Mouse (Mus musculus) layer of hippocampus, adult 11-12 months (tissue): ENCODE results near the gene Arl15.
"Not testable (repeated sequence)": the region's sequence is repeated elsewhere in the genome, so short reads cannot be mapped to it uniquely, and the experiment has no call there.

Source experiments
- DNase-seq: peaks from one replicate; pipeline ENCODE4 v3.0.0; 2022; ENCODE audit warnings: low spot score

The Arl15 gene

GRCm38 (mm10) chr13:113794039-113794704 is at the start of gene Arl15:
Gene Arl15 (plus strand): TSS chr13:113794505.
- peak; percentile 97 for DNase-seq

- DNase-seq = no peak
These were observed 49.0 kb upstream of the Arl15 start for GRCm38 (mm10) chr13:113745301-113745700.

GRCm38 (mm10) chr13:113750766-113751165 is 43.5 kb upstream of the Arl15 start:
- no peak for DNase-seq

GRCm38 (mm10) chr13:113754731-113755689 is 39.3 kb upstream of the Arl15 start:
- DNase-seq = no peak

- no peak for DNase-seq
These were observed 38.5 kb upstream of the Arl15 start for GRCm38 (mm10) chr13:113755779-113756178.

GRCm38 (mm10) chr13:113761717-113762116 is 32.6 kb upstream of the Arl15 start:
- DNase-seq = no peak

GRCm38 (mm10) chr13:113762766-113763516 is 31.4 kb upstream of the Arl15 start:
- no peak for DNase-seq

- DNase-seq = no peak
These were observed 28.9 kb upstream of the Arl15 start for GRCm38 (mm10) chr13:113765411-113765810.

- DNase-seq = no peak
These were observed 24.5 kb upstream of the Arl15 start for GRCm38 (mm10) chr13:113769829-113770228.

- DNase-seq = no peak
These were observed 24.0 kb upstream of the Arl15 start for GRCm38 (mm10) chr13:113770340-113770739.

- no peak for DNase-seq
These were observed 23.0 kb upstream of the Arl15 start for GRCm38 (mm10) chr13:113771340-113771739.

GRCm38 (mm10) chr13:113774799-113775198 is 19.5 kb upstream of the Arl15 start:
- no peak for DNase-seq

- no peak for DNase-seq
These were observed 18.8 kb upstream of the Arl15 start for GRCm38 (mm10) chr13:113775244-113776140.

GRCm38 (mm10) chr13:113785803-113786202 is 8.5 kb upstream of the Arl15 start:
- no peak for DNase-seq

- no peak for DNase-seq
These were observed 7.2 kb upstream of the Arl15 start for GRCm38 (mm10) chr13:113787136-113787535.

- not testable (repeated sequence) for DNase-seq
These were observed 4.3 kb upstream of the Arl15 start for GRCm38 (mm10) chr13:113790016-113790415.

- no peak for DNase-seq
These were observed 668 bp upstream of the Arl15 start for GRCm38 (mm10) chr13:113793637-113794036.

GRCm38 (mm10) chr13:113794705-113795655 is 675 bp downstream of the Arl15 start:
- DNase-seq = peak; percentile 46

GRCm38 (mm10) chr13:113797378-113797777 is 3.1 kb downstream of the Arl15 start:
- DNase-seq = no peak

- DNase-seq = no peak
These were observed 5.1 kb downstream of the Arl15 start for GRCm38 (mm10) chr13:113799361-113799760.
